Mouse (Mus musculus) G1E (cell line): ENCODE data around the gene Fosl1. TPM values are rescaled to one million over a fixed set of nuclear protein-coding genes. Genes with fewer than 3 reads are reported as not detected.

Source experiments
- ATAC-seq: 2 replicates; pipeline ENCODE4 v1.8.0; 2016; ENCODE audit warnings: mild to moderate bottlenecking; ENCODE audit not compliant: insufficient number of reproducible peaks, poor library complexity, low FRiP score, severe bottlenecking; ENCODE audit errors: extremely low read depth
- DNase-seq: peaks from one replicate; pipeline ENCODE4 v3.0.0; 2012; ENCODE audit warnings: low spot score
- H3K27me3 ChIP-seq: 2 replicates; pipeline ENCODE4 v1.6.1; 2012; ENCODE audit warnings: mild to moderate bottlenecking, low read length, inconsistent platforms; ENCODE audit not compliant: insufficient read depth
- H3K36me3 ChIP-seq: replicated peaks from 2 replicates; pipeline ENCODE3; 2012; ENCODE audit warnings: mild to moderate bottlenecking, inconsistent platforms
- H3K4me1 ChIP-seq: 2 replicates; pipeline ENCODE4 v1.6.1; 2012; ENCODE audit warnings: low read depth, low read length, inconsistent platforms, mixed read lengths; ENCODE audit not compliant: insufficient read depth
- H3K4me3 ChIP-seq: 2 replicates; pipeline ENCODE4 v1.5.1; 2012; ENCODE audit warnings: low read depth, mild to moderate bottlenecking, inconsistent platforms, low read length, moderate library complexity, mixed read lengths
- H3K9me3 ChIP-seq: replicated peaks from 2 replicates; pipeline ENCODE4 v1.6.1; 2012; ENCODE audit warnings: inconsistent platforms
- CTCF ChIP-seq: IDR thresholded peaks from 2 replicates; pipeline ENCODE4 v1.5.1; 2012; ENCODE audit warnings: low read depth, low read length, inconsistent platforms, mixed read lengths
- GATA1 ChIP-seq: IDR thresholded peaks from 2 replicates; pipeline ENCODE4 v1.6.1; 2012; ENCODE audit warnings: borderline replicate concordance, low read length, inconsistent platforms, mixed read lengths
- GATA2 ChIP-seq: IDR thresholded peaks from 2 replicates; pipeline ENCODE4 v1.6.1; 2012; ENCODE audit warnings: low read depth, low read length, inconsistent platforms, borderline replicate concordance
- POLR2AphosphoS5 ChIP-seq: IDR thresholded peaks from 2 replicates; pipeline ENCODE4 v1.6.1; 2012; ENCODE audit warnings: low read depth, low read length, inconsistent platforms; ENCODE audit not compliant: insufficient replicate concordance
- TAL1 ChIP-seq: conservative IDR thresholded peaks from 2 replicates; pipeline ENCODE4 v1.6.1; 2012; ENCODE audit warnings: low read depth, low read length, inconsistent platforms, mixed read lengths
- polyA plus RNA-seq: library from polyadenylated mRNA; stranded (reverse); fragments of >175 nt; gene quantifications from 2 replicates; pipeline ENCODE4 v1.2.3, GENCODE M21; 2012
- total RNA-seq, 2 experiments: library from RNA; stranded (forward) in 1 of 2; stranded (reverse) in 1 of 2; fragments of 200-1000 nt in 1 of 2; fragments of >200 nt in 1 of 2; fragmentation: Nextera tagmentation in 1 of 2; gene quantifications; 2 replicates each; pipeline ENCODE4 v1.2.3; 2014 to 2017

The Fosl1 gene
- total and polyA plus RNA-seq, 3 experiments, result 0.90 to 3.4 (median 1.9) TPM

- no peak overlapping the region for H3K4me3 ChIP-seq
- H3K4me1 ChIP-seq, result peaks cover 34% of the 10 kb centered on the region
- H3K27me3 ChIP-seq, result peaks cover 8% of the 10 kb centered on the region; the same call in 1 of the 2 replicates
- ATAC-seq, result no peak
- DNase-seq, result no peak
- H3K36me3 ChIP-seq, result peaks cover 6% of the 10 kb centered on the region
- no peaks in the 10 kb centered on the region for H3K9me3 ChIP-seq
- TF ChIP-seq POLR2AphosphoS5 (no peak), CTCF (no peak), TAL1 (no peak), GATA1 (no peak), GATA2 (no peak)
These were observed 39.0 kb upstream of the Fosl1 start for GRCm38 (mm10) chr19:5408057-5409001.

GRCm38 (mm10) chr19:5409068-5409467 lies 38.3 kb upstream of the Fosl1 start:
- H3K36me3 ChIP-seq, result peaks cover 6% of the 10 kb centered on the region
- no peak for DNase-seq
- ATAC-seq, result no peak
- H3K27me3 ChIP-seq, result peaks cover 8% of the 10 kb centered on the region; the same call in 1 of the 2 replicates
- no peaks in the 10 kb centered on the region for H3K9me3 ChIP-seq
- H3K4me1 ChIP-seq, result peaks cover 34% of the 10 kb centered on the region
- no peak overlapping the region for H3K4me3 ChIP-seq
- TF ChIP-seq GATA2 (no peak), TAL1 (no peak), GATA1 (no peak), CTCF (no peak), POLR2AphosphoS5 (no peak)

- Histone ChIP-seq H3K36me3 (peaks cover 6% of the 10 kb centered on the region), H3K4me1 (peaks cover 35% of the 10 kb centered on the region), H3K9me3 (no peaks in the 10 kb centered on the region), H3K4me3 (no peak overlapping the region), H3K27me3 (peaks cover 12% of the 10 kb centered on the region; the same call in 1 of the 2 replicates)
- no peak for TF ChIP-seq GATA1
- no peak for DNase-seq
- no peak for ATAC-seq
These were observed 36.7 kb upstream of the Fosl1 start for GRCm38 (mm10) chr19:5410641-5411040.

- ATAC-seq, result no peak
- Histone ChIP-seq H3K4me3 (no peak overlapping the region), H3K36me3 (peaks cover 6% of the 10 kb centered on the region), H3K27me3 (peaks cover 12% of the 10 kb centered on the region; the same call in 1 of the 2 replicates), H3K4me1 (peaks cover 29% of the 10 kb centered on the region), H3K9me3 (no peaks in the 10 kb centered on the region)
- TF ChIP-seq POLR2AphosphoS5 (no peak), CTCF (no peak), TAL1 (no peak), GATA2 (no peak), GATA1 (no peak)
- DNase-seq, result no peak
These were observed 35.4 kb upstream of the Fosl1 start for GRCm38 (mm10) chr19:5411961-5412360.

- DNase-seq (no peak), ATAC-seq (no peak)
- peaks cover 10% of the 10 kb centered on the region for H3K4me1 ChIP-seq
- H3K36me3 ChIP-seq, result peaks cover 16% of the 10 kb centered on the region
- H3K4me3 ChIP-seq, result no peak overlapping the region
- peaks cover 12% of the 10 kb centered on the region; the same call in 1 of the 2 replicates for H3K27me3 ChIP-seq
- no peaks in the 10 kb centered on the region for H3K9me3 ChIP-seq
- TF ChIP-seq CTCF (no peak), GATA2 (no peak), GATA1 (no peak), TAL1 (no peak), POLR2AphosphoS5 (no peak)
These were observed 33.5 kb upstream of the Fosl1 start for GRCm38 (mm10) chr19:5413840-5414239.

GRCm38 (mm10) chr19:5414534-5414957 lies 32.8 kb upstream of the Fosl1 start:
- H3K9me3 ChIP-seq, result no peaks in the 10 kb centered on the region
- no peak for ATAC-seq
- H3K27me3 ChIP-seq, result peaks cover 12% of the 10 kb centered on the region; the same call in 1 of the 2 replicates
- peaks cover 14% of the 10 kb centered on the region for H3K36me3 ChIP-seq
- H3K4me1 ChIP-seq, result peaks cover 4% of the 10 kb centered on the region; the same call in 1 of the 2 replicates
- TF ChIP-seq POLR2AphosphoS5 (no peak), CTCF (no peak), GATA1 (no peak), GATA2 (no peak), TAL1 (no peak)
- DNase-seq, result no peak
- H3K4me3 ChIP-seq, result no peak overlapping the region
